Mouse (Mus musculus) liver, embryonic 15.5 days (tissue): Measurements from ENCODE around the gene Bcat2. TPM values are rescaled to one million over a fixed set of nuclear protein-coding genes. Genes with fewer than 3 reads are reported as not detected.

Experiments used
- ATAC-seq: fragments of 200-750 bp; cut with Nextera tagmentation; 2 replicates; pipeline ENCODE4 v1.8.0; 2017; ENCODE audit warnings: moderate number of reproducible peaks, mild to moderate bottlenecking, moderate library complexity; ENCODE audit not compliant: insufficient read depth
- H3K27ac ChIP-seq: fragments of 300-500 bp; sonication (generic); replicated peaks from 2 replicates; pipeline ENCODE4 v1.5.1; 2015; ENCODE audit warnings: mild to moderate bottlenecking, inconsistent platforms
- H3K27me3 ChIP-seq: fragments of 300-500 bp; sonication (generic); 2 replicates; pipeline ENCODE4 v1.6.1; 2015; ENCODE audit warnings: mild to moderate bottlenecking, inconsistent platforms
- H3K36me3 ChIP-seq: fragments of 300-500 bp; sonication (generic); replicated peaks from 2 replicates; pipeline ENCODE4 v1.6.1; 2015; ENCODE audit warnings: moderate library complexity, mild to moderate bottlenecking, inconsistent platforms
- H3K4me1 ChIP-seq: fragments of 300-500 bp; sonication (generic); replicated peaks from 2 replicates; pipeline ENCODE4 v1.6.1; 2015; ENCODE audit warnings: inconsistent platforms
- H3K4me2 ChIP-seq: fragments of 300-500 bp; sonication (generic); 2 replicates; pipeline ENCODE4 v1.6.1; 2015; ENCODE audit warnings: moderate library complexity, mild to moderate bottlenecking, inconsistent platforms
- H3K4me3 ChIP-seq: fragments of 300-500 bp; sonication (generic); replicated peaks from 2 replicates; pipeline ENCODE4 v1.5.1; 2015; ENCODE audit warnings: mild to moderate bottlenecking, inconsistent platforms
- H3K9ac ChIP-seq: fragments of 300-500 bp; sonication (generic); 2 replicates; pipeline ENCODE4 v1.6.1; 2015; ENCODE audit warnings: moderate library complexity, mild to moderate bottlenecking, inconsistent platforms
- H3K9me3 ChIP-seq: fragments of 300-500 bp; sonication (generic); replicated peaks from 2 replicates; pipeline ENCODE4 v1.6.1; 2016; ENCODE audit warnings: inconsistent platforms
- WGBS: fragments of 180-500 bp; shearing (Covaris S2); methylation state at CpG from one replicate; pipeline ENCODE4 v1.1.7; 2015; ENCODE audit warnings: mixed read lengths; ENCODE audit not compliant: insufficient replicate concordance; 5-methylcytosine and 5-hydroxymethylcytosine counted together
- polyA plus RNA-seq: library from polyadenylated mRNA; unstranded; fragments of >200 nt; fragmentation: Nextera tagmentation; extraction: Ambion mirVana; gene quantifications from 2 replicates; pipeline ENCODE4 v1.2.1, GENCODE M21; 2015

Bcat2 gene
- polyA plus RNA-seq, 1 experiment from 2014 or later, result 46.3 TPM

GRCm38 (mm10) chr7:45550821-45551511 lies 19.0 kb upstream of the Bcat2 start:
- H3K4me1 ChIP-seq, result 0 out of 2 replicates have a peak, but pooled peaks cover 13% of the 10 kb centered on the region
- H3K9ac ChIP-seq, result no peak overlapping the region
- ATAC-seq, result no peak
- no peak overlapping the region for H3K4me2 ChIP-seq
- no peaks in the 10 kb centered on the region for H3K36me3 ChIP-seq
- no peak overlapping the region for H3K4me3 ChIP-seq
- H3K9me3 ChIP-seq, result no peaks in the 10 kb centered on the region
- 75% methylated on average over 11 of the region's 11 CpGs for WGBS
- H3K27me3 ChIP-seq, result no peaks in the 10 kb centered on the region; the same call in 1 of the 2 replicates
- no peak overlapping the region for H3K27ac ChIP-seq

- 54% methylated on average over 8 of the region's 8 CpGs for WGBS
Observed at GRCm38 (mm10) chr7:45551512-45551883, 18.5 kb upstream of the Bcat2 start.

DNA sequence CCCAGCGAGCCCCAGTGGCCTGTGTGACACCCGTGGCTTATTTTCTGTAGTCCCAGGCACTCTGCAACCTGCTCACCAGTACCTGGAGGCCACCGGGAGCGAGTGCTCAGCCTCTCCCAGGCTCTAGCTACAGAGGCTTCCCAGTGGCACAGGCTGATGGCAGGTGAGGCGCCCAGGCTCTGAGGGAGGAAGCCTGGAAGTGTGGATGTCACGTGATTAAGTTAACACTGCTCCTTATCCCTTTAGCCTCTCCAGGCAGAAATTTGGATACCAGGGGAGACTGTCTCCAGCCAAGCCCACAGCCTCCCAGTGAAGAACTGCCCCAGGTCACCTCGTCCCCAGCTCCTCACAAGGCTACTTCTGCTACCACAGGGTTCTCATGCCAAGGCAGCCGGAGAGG lies 16.4 kb upstream of the Bcat2 start:
- no peaks in the 10 kb centered on the region for H3K27me3 ChIP-seq
- H3K4me1 ChIP-seq, result 0 out of 2 replicates have a peak, but pooled peaks cover 13% of the 10 kb centered on the region
- no peaks in the 10 kb centered on the region for H3K9me3 ChIP-seq
- 57% methylated on average over 8 of the region's 8 CpGs for WGBS
- no peak overlapping the region for H3K4me2 ChIP-seq
- no peaks in the 10 kb centered on the region for H3K36me3 ChIP-seq
- no peak overlapping the region for H3K9ac ChIP-seq
- 0 out of 2 replicates have a peak, but pooled peaks have one; percentile 30 for ATAC-seq
- H3K4me3 ChIP-seq, result no peak overlapping the region
- no peak overlapping the region for H3K27ac ChIP-seq

More at GRCm38 (mm10) chr7:45551512-45551883, 18.5 kb upstream of the Bcat2 start:
- no peak overlapping the region for H3K4me2 ChIP-seq
- H3K9ac ChIP-seq, result no peak overlapping the region
- H3K27me3 ChIP-seq, result no peaks in the 10 kb centered on the region
- H3K4me3 ChIP-seq, result no peak overlapping the region
- H3K36me3 ChIP-seq, result no peaks in the 10 kb centered on the region
- H3K4me1 ChIP-seq, result 0 out of 2 replicates have a peak, but pooled peaks cover 13% of the 10 kb centered on the region
- no peaks in the 10 kb centered on the region for H3K9me3 ChIP-seq
- H3K27ac ChIP-seq, result no peak overlapping the region
- no peak for ATAC-seq

- Histone ChIP-seq H3K27ac (no peak overlapping the region), H3K36me3 (no peaks in the 10 kb centered on the region), H3K27me3 (no peaks in the 10 kb centered on the region), H3K9ac (no peak overlapping the region), H3K4me3 (no peak overlapping the region), H3K4me1 (0 out of 2 replicates have a peak, but pooled peaks cover 13% of the 10 kb centered on the region), H3K4me2 (no peak overlapping the region), H3K9me3 (no peaks in the 10 kb centered on the region)
- ATAC-seq, result no peak
- 62% methylated on average over 2 of the region's 2 CpGs for WGBS
Observed at GRCm38 (mm10) chr7:45553990-45554389, 16.0 kb upstream of the Bcat2 start.

- no peak for ATAC-seq
- Histone ChIP-seq H3K4me3 (no peak within 1 kb of the TSS), H3K4me1 (0 out of 2 replicates have a peak, but pooled peaks cover 13% of the 10 kb centered on the region), H3K27ac (no peak within 1 kb of the TSS), H3K27me3 (no peaks in the 10 kb centered on the region), H3K4me2 (no peak within 1 kb of the TSS), H3K9me3 (no peaks in the 10 kb centered on the region), H3K36me3 (no peaks in the 10 kb centered on the region), H3K9ac (no peak within 1 kb of the TSS)
- 47% methylated on average over 8 of the region's 8 CpGs for WGBS
Observed at GRCm38 (mm10) chr7:45554744-45555143, 15.2 kb upstream of the Bcat2 start, which contains the start of gene Hsd17b14. Gene Hsd17b14 (plus strand): TSS chr7:45554893.

DNA sequence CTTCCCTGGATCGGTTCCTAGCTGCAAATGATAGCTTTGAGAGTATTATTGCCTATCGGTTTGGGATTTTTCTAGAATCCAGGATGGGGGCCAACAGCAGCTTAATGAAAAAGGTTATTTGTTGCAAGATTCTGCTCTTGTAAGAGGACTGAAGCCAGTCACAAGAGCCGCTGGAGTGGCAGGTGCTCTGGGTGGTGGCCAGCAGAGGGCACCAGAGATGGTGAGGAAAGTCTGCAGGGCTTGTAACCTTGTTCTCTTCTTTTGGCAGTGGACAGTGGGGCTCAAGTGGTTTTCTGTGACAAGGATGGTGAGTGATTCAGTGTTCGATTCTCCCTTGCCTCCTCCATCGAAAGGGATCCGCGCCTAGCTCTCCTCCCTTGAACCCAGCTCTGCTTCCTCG lies 14.2 kb upstream of the Bcat2 start:
- ATAC-seq, result no peak
- peaks cover 15% of the 10 kb centered on the region for H3K4me1 ChIP-seq
- no peak overlapping the region for H3K9ac ChIP-seq
- no peak overlapping the region for H3K4me2 ChIP-seq
- H3K9me3 ChIP-seq, result no peaks in the 10 kb centered on the region
- WGBS, result 17% methylated on average over 8 of the region's 8 CpGs
- no peak overlapping the region for H3K27ac ChIP-seq
- no peaks in the 10 kb centered on the region for H3K36me3 ChIP-seq
- no peaks in the 10 kb centered on the region for H3K27me3 ChIP-seq
- no peak overlapping the region for H3K4me3 ChIP-seq

DNA sequence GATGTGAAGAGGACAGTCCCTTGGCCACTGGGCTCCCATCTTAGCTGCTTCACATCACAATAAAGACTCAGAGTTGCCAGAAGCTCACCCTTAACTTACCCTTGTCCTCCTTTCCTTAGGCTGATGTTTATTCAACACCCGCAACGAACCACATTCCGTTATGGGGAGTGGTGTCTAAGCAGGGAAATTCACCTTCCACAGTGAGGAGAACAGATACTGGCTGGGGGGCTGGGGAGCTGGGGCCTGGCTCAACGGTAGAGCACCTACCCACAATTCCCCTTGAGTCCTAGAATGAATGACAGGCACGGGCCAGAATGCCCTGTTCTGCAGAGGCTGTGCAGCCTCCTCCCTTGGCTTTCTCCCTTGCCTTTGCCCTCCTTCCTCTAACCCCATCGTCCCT lies 11.0 kb upstream of the Bcat2 start:
- no peak overlapping the region for H3K4me2 ChIP-seq
- H3K9ac ChIP-seq, result no peak overlapping the region
- H3K27ac ChIP-seq, result no peak overlapping the region
- no peaks in the 10 kb centered on the region for H3K27me3 ChIP-seq
- WGBS, result 41% methylated on average over 6 of the region's 6 CpGs
- H3K4me1 ChIP-seq, result peaks cover 29% of the 10 kb centered on the region
- H3K9me3 ChIP-seq, result no peaks in the 10 kb centered on the region
- no peak overlapping the region for H3K4me3 ChIP-seq
- ATAC-seq, result no peak
- H3K36me3 ChIP-seq, result no peaks in the 10 kb centered on the region

GRCm38 (mm10) chr7:45560241-45560640 lies 9.7 kb upstream of the Bcat2 start:
- Histone ChIP-seq H3K4me1 (peaks cover 35% of the 10 kb centered on the region), H3K9me3 (no peaks in the 10 kb centered on the region), H3K27ac (no peak overlapping the region), H3K9ac (no peak overlapping the region), H3K27me3 (no peaks in the 10 kb centered on the region), H3K4me2 (peak overlapping the region; percentile 2; the same call in 1 of the 2 replicates), H3K36me3 (no peaks in the 10 kb centered on the region), H3K4me3 (no peak overlapping the region)
- 44% methylated on average over 7 of the region's 7 CpGs for WGBS
- ATAC-seq, result no peak

DNA sequence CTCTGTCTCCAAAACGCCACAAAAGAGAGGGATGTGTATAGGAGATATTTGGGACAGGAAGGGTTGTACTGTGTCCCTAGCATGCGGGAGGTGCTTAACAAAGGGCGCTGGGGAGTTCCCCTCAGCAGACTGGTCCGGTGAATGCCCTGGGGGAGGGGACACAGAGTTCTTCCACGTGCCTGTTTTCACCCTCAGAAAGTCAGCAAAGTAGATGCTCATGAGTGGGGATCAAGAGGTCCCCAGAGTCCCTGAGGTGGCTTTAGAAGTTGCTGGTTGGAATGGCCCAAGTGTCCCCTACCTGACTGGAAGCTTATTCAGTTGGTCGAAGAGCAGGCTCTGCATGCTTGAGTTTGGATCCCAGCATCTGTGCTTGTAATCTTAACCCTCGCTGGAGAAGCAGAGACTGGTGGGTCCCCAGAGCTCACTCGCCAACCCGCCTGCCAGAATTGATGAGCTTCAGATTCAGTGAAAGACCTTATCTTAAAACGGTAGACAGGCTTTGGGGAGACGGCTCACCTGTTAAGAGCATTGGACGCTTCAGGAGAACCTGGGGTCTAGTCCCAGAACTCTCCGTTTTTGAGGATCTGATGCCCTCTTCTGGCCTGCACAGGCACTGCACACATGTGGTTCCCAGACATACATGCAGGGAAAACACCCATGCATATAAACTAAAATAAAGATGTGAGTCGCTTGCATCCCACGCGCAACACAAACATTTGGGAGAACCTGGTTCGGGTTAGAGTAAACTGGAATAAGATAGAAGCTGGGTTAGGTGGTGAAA lies 8.9 kb upstream of the Bcat2 start:
- Histone ChIP-seq H3K27ac (0 out of 2 replicates have a peak overlapping the region, but pooled peaks have one; percentile 61), H3K27me3 (no peaks in the 10 kb centered on the region), H3K4me2 (peak overlapping the region; percentile 69), H3K4me3 (peak overlapping the region; percentile 32), H3K9me3 (no peaks in the 10 kb centered on the region), H3K9ac (peak overlapping the region; percentile 46; the same call in 1 of the 2 replicates), H3K36me3 (no peaks in the 10 kb centered on the region), H3K4me1 (peaks cover 35% of the 10 kb centered on the region)
- WGBS, result 9% methylated on average over 17 of the region's 17 CpGs
- peak; percentile 55; the same call in 1 of the 2 replicates for ATAC-seq

DNA sequence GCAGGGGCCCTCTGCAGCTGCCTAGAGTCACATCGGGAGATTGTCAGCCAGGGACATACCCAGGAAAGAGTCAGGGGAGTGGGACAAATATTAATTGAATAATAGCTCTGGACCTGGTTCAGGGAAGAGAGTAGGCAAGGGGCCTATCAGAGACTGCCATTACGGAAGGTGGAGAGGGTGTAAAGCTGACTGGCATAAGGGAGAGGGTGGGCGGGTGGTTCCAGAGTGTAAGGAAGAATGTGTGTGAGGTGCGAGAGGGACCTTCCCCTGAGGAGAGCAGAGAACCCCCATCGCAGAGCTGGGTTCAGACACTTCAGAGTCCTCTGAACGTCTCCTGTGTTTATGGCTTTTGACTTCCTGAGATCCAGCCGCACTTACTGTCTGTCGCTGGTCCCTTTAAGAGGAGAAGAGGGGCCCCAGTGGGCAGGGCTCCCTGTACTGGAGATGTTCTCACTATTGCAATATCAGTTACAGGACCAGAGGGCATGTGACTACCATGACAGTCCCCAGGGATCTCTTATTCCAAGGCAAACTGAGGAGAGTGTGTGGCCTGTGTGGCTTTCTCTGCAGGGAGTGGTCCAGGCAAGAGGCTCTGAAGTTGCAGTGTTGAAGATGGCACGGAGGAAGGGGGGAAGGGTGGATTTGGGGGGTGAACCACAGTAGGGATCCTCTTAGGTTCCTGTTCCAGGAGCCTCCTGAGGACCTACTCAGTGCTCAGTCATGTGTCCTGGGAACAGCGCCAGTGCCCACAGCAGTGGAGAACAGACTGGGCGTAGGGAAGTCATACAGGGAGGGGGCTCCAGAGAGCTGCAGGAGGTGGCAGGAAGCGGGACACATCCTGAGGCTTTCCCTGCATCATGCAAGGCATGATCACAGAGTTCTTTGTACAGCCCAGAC lies 8.1 kb upstream of the Bcat2 start:
- H3K9me3 ChIP-seq, result no peaks in the 10 kb centered on the region
- H3K4me1 ChIP-seq, result peaks cover 37% of the 10 kb centered on the region
- ATAC-seq, result peak; percentile 72
- peak overlapping the region; percentile 69 for H3K4me2 ChIP-seq
- H3K27ac ChIP-seq, result peak overlapping the region; percentile 61
- H3K36me3 ChIP-seq, result no peaks in the 10 kb centered on the region
- WGBS, result 27% methylated on average over 12 of the region's 12 CpGs
- no peaks in the 10 kb centered on the region for H3K27me3 ChIP-seq
- peak overlapping the region; percentile 46 for H3K9ac ChIP-seq
- H3K4me3 ChIP-seq, result peak overlapping the region; percentile 32
